Mouse (Mus musculus) CH12.LX (cell line): ENCODE results near the gene Rpa2.

Experiments used
- CTCF ChIP-seq, 2 experiments: IDR thresholded peaks in 1 of 2; conservative IDR thresholded peaks in 1 of 2; 2 replicates each; pipeline ENCODE4 v1.5.1; 2011 to 2012; ENCODE audit warnings: low read depth in 2 of 2, low read length in 2 of 2, improper control_type of control experiment in 1 of 2, inconsistent platforms in 1 of 2, mild to moderate bottlenecking in 1 of 2, moderate library complexity in 1 of 2
- EP300 ChIP-seq: IDR thresholded peaks from 2 replicates; pipeline ENCODE4 v1.6.1; 2011; ENCODE audit warnings: low read length, improper control_type of control experiment
- HCFC1 ChIP-seq: IDR thresholded peaks from 2 replicates; pipeline ENCODE4 v1.6.1; 2012; ENCODE audit warnings: low read depth, mild to moderate bottlenecking, inconsistent platforms, low read length, improper control_type of control experiment
- KAT2A ChIP-seq: IDR thresholded peaks from 2 replicates; pipeline ENCODE4 v1.6.1; 2012; ENCODE audit warnings: low read length, improper control_type of control experiment, inconsistent platforms; ENCODE audit not compliant: insufficient replicate concordance
- MAX ChIP-seq: IDR thresholded peaks from 2 replicates; pipeline ENCODE4 v1.6.1; 2011; ENCODE audit warnings: low read length, improper control_type of control experiment
- MAZ ChIP-seq: IDR thresholded peaks from 2 replicates; pipeline ENCODE4 v1.6.1; 2012; ENCODE audit warnings: low read depth, mild to moderate bottlenecking, inconsistent platforms, low read length, improper control_type of control experiment, moderate library complexity
- POLR2A ChIP-seq: IDR thresholded peaks from 2 replicates; pipeline ENCODE4 v1.6.1; 2011; ENCODE audit warnings: low read depth, mild to moderate bottlenecking, improper control_type of control experiment, low read length
- POLR2AphosphoS2 ChIP-seq: IDR thresholded peaks from 2 replicates; pipeline ENCODE4 v1.6.1; 2011; ENCODE audit warnings: low read depth, low read length, improper control_type of control experiment
- TCF12 ChIP-seq: IDR thresholded peaks from 2 replicates; pipeline ENCODE4 v1.6.1; 2014; ENCODE audit warnings: low read depth, mild to moderate bottlenecking, inconsistent platforms, low read length, improper control_type of control experiment
- USF1 ChIP-seq: IDR thresholded peaks from 2 replicates; pipeline ENCODE4 v1.6.1; 2014; ENCODE audit warnings: low read depth, mild to moderate bottlenecking, inconsistent platforms, low read length, improper control_type of control experiment
- ZNF384 ChIP-seq: IDR thresholded peaks from 2 replicates; pipeline ENCODE4 v1.6.1; 2012; ENCODE audit warnings: low read depth, low read length, improper control_type of control experiment, inconsistent platforms

DNA sequence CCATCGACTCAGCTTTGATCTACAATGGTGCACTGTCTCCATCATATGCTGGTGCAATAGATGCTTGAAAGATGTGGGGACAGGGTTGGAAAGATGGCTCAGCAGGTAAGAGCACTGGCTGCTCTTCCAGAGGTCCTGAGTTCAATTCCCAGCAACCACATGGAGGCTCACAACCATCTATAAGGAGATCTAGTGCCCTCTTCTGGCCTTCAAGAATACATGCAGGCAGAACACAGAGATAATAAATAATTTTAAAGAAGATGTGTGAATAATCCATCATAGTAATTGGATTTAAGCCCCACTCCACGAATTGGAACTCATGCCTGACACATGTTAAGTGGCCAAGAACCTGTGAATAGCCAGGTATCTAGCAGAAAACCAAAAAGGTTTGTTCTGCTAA is 50.3 kb downstream of the Rpa2 start:
- TF ChIP-seq CTCF (conservative IDR thresholded peaks at IDR 0.05 in 1 of 2, IDR thresholded peaks at IDR 0.05 in 1 of 2; ENCODE audit: low read depth in 2 of 2, low read length in 2 of 2) (no peak; a peak in 1 of 4 replicates), MAZ (no peak), HCFC1 (no peak), ZNF384 (no peak), MAX (no peak), USF1 (no peak), KAT2A (no peak), POLR2AphosphoS2 (no peak), EP300 (no peak), TCF12 (no peak), POLR2A (no peak)
